In the genomic region with DNA sequence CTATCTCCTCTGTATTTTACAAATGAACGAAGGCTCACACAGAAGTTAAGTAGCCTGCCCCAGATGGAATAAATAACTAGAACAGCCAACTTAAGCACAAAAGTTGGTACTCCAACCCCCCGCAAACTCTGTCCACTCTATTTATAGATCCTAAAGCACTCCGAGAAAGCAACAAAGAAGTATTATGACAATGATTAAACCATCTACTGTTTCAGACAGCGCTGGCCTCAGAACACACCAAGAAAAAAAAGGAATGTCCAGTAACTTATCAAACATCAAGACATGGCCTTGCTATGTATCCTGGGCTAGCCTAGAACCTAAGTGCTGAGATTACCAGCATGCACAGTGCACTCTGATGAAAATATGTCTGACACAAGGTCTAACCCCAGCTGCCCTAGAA, we compare ENCODE assay signal across 9 mouse cellular contexts. TPM values are rescaled to one million over a fixed set of nuclear protein-coding genes. Genes with fewer than 3 reads are reported as not detected.
DNase-seq lines count a peak whose midpoint lies in the region; ATAC-seq and TF ChIP-seq lines count a peak whose summit lies in the region.
"Had no signal": no experiment of that assay in that cellular context is flagged by ENCODE, and none has a peak within 500 bp of the region (broad histone marks: within the 10 kb centered on the region; RNA-seq: fewer than 3 reads in every experiment).

No protein-coding gene starts in this region.

- 64% methylated on average over 4 of the region's 4 CpGs for WGBS in heart, embryonic 13.5 days
- 89% methylated on average over 4 of the region's 4 CpGs for WGBS in hindbrain, embryonic 11.5 days
- 74% methylated on average over 4 of the region's 4 CpGs for WGBS in liver, postnatal 0 days (ENCODE audit: insufficient replicate concordance)

- H3K4me1 ChIP-seq in heart, embryonic 13.5 days = peaks cover 26% of the 10 kb centered on the region
- H3K4me1 ChIP-seq in ES-E14 (ENCODE audit: control insufficient read depth in 2 of 2, insufficient read depth in 2 of 2, low read length in 2 of 2, poor library complexity in 1 of 2) = peaks cover 0 to 2% of the 10 kb centered on the region in 2 experiments; a peak in 1 of 4 replicates
- peaks cover 4% of the 10 kb centered on the region; the same call in 1 of the 2 replicates for H3K4me1 ChIP-seq in hindbrain, embryonic 11.5 days (replicated peaks; ENCODE audit: control insufficient read depth, insufficient read depth, low read length)
- H3K4me1 ChIP-seq in liver, postnatal 0 days (ENCODE audit: insufficient read depth) = peaks cover 15% of the 10 kb centered on the region

- no peak overlapping the region for H3K27ac ChIP-seq in heart, embryonic 13.5 days (replicated peaks)
- no peak overlapping the region for H3K27ac ChIP-seq in ES-E14 (ENCODE audit: insufficient read depth, low read depth, low read length, poor library complexity, severe bottlenecking)
- no peak overlapping the region for H3K27ac ChIP-seq in hindbrain, embryonic 11.5 days (ENCODE audit: low read depth, low read length)
- H3K27ac ChIP-seq in liver, postnatal 0 days (ENCODE audit: low read depth) = no peak overlapping the region

- H3K27me3 ChIP-seq in heart, embryonic 13.5 days (replicated peaks) = no peaks in the 10 kb centered on the region
- H3K27me3 ChIP-seq in hindbrain, embryonic 11.5 days (ENCODE audit: control insufficient read depth, insufficient read depth, low read length) = no peaks in the 10 kb centered on the region
- no peaks in the 10 kb centered on the region for H3K27me3 ChIP-seq in liver, postnatal 0 days (ENCODE audit: insufficient read depth, low read length)

- peak overlapping the region; percentile 84 for H3K4me2 ChIP-seq in heart, embryonic 13.5 days
- H3K4me2 ChIP-seq in hindbrain, embryonic 11.5 days (replicated peaks; ENCODE audit: low read depth, low read length) = peak overlapping the region; percentile 77
- H3K4me2 ChIP-seq in liver, postnatal 0 days (ENCODE audit: low read depth, low read length) = peak overlapping the region; percentile 93

- intact Hi-C loops in heart, postnatal 10 days (cut with DNase I) = loop anchor here (2.0 kb wide), 2 partner anchors 29 to 57 kb away; no protein-coding TSS in a partner anchor

- ATAC-seq in heart, embryonic 13.5 days (ENCODE audit: extremely low read depth, insufficient number of reproducible peaks, low FRiP score, low TSS enrichment) = no peak
- ATAC-seq in hindbrain, embryonic 11.5 days (ENCODE audit: low FRiP score) = no peak
- no peak for ATAC-seq in liver, postnatal 0 days
- no peak for ATAC-seq in CD4-positive, CD25-positive, alpha-beta regulatory T cell, adult 4 months

- H3K9ac ChIP-seq in heart, embryonic 13.5 days = peak overlapping the region; percentile 97
- peak overlapping the region; percentile 95; the same call in 1 of the 2 replicates for H3K9ac ChIP-seq in ES-E14 (ENCODE audit: insufficient read depth, low read depth, low read length, poor library complexity, severe bottlenecking)
- H3K9ac ChIP-seq in hindbrain, embryonic 11.5 days (ENCODE audit: low read depth, low read length) = no peak overlapping the region
- peak overlapping the region; percentile 91 for H3K9ac ChIP-seq in liver, postnatal 0 days (replicated peaks)

- peaks cover 29% of the 10 kb centered on the region for H3K36me3 ChIP-seq in heart, embryonic 13.5 days
- H3K36me3 ChIP-seq in ES-E14 (ENCODE audit: control insufficient read depth, insufficient read depth, low read length, poor library complexity, severe bottlenecking) = peaks cover 6% of the 10 kb centered on the region
- 0 out of 2 replicates have a peak, but pooled peaks cover 4% of the 10 kb centered on the region for H3K36me3 ChIP-seq in hindbrain, embryonic 11.5 days (ENCODE audit: control insufficient read depth, insufficient read depth, low read length)
- peaks cover 20% of the 10 kb centered on the region for H3K36me3 ChIP-seq in liver, postnatal 0 days (replicated peaks; ENCODE audit: insufficient read depth, low read length)

- no peaks in the 10 kb centered on the region for H3K9me3 ChIP-seq in heart, embryonic 13.5 days
- no peaks in the 10 kb centered on the region for H3K9me3 ChIP-seq in ES-E14 (ENCODE audit: control insufficient read depth, insufficient read depth, low read depth, low read length)
- no peaks in the 10 kb centered on the region for H3K9me3 ChIP-seq in hindbrain, embryonic 11.5 days (ENCODE audit: control insufficient read depth, low read length)
- no peaks in the 10 kb centered on the region for H3K9me3 ChIP-seq in liver, postnatal 0 days (ENCODE audit: low read length)

- in situ Hi-C loops in ES-E14 (cut with MboI; ENCODE audit: low sequenced_read_pairs in 2 of 2, unreplicated experiment in 2 of 2) = no loop called here

- H3K4me3 ChIP-seq in heart, embryonic 13.5 days = peak overlapping the region; percentile 77
- peak overlapping the region; percentile 82 to 94 for H3K4me3 ChIP-seq in ES-E14 (ENCODE audit: insufficient read depth in 1 of 2, low read depth in 1 of 2, low read length in 2 of 2, poor library complexity in 1 of 2, severe bottlenecking in 1 of 2)
- H3K4me3 ChIP-seq in hindbrain, embryonic 11.5 days (ENCODE audit: low read depth, low read length) = peak overlapping the region; percentile 97
- peak overlapping the region; percentile 72 for H3K4me3 ChIP-seq in liver, postnatal 0 days (ENCODE audit: low read depth, low read length)

- DNase-seq in heart, postnatal 10 days = no peak
- no peak for DNase-seq in ES-E14 (ENCODE audit: low read depth, low spot score)
- no peak for DNase-seq in hindbrain, embryonic 11.5 days (ENCODE audit: low spot score)
- DNase-seq in liver, postnatal 0 days = no peak
- DNase-seq in right cerebral cortex, adult 18-20 months = no peak
- no peak for DNase-seq in layer of hippocampus, adult 8-10 months (ENCODE audit: low spot score in 2 of 2)
- DNase-seq: cerebellum, postnatal 25 days had no signal

- TF ChIP-seq CTCF in liver, postnatal 0 days (IDR thresholded peaks at IDR 0.05; ENCODE audit: low read depth) = no peak

- TF ChIP-seq EP300 in liver, postnatal 0 days (IDR thresholded peaks at IDR 0.05; ENCODE audit: low read depth) = no peak

TF ChIP-seq in ES-E14, 5 proteins besides CTCF, POLR2A, EP300 and RAD21:
- TF ChIP-seq HCFC1 (IDR thresholded peaks at IDR 0.05; ENCODE audit: borderline replicate concordance, insufficient read depth, low read length) = no peak
- TF ChIP-seq ZC3H11A (IDR thresholded peaks at IDR 0.05; ENCODE audit: borderline replicate concordance, low read depth, low read length) = no peak
- TF ChIP-seq CHD2 (IDR thresholded peaks at IDR 0.05; ENCODE audit: low read depth, low read length) = no peak
- TF ChIP-seq MAFK (IDR thresholded peaks at IDR 0.05; ENCODE audit: insufficient read depth, low read depth, low read length) = no peak
- TF ChIP-seq ZNF384 (IDR thresholded peaks at IDR 0.05; ENCODE audit: low read depth, low read length) = no peak

RNA-seq across cellular contexts. Expression of a gene that starts 1.4 kb away (rescaled TPM):
- polyA plus RNA-seq in heart, embryonic 13.5 days (2015; fragmentation: Nextera tagmentation; extraction: Ambion mirVana) = 313 and 356 TPM in 2 replicates
- 100 to 1,000 TPM; 406 to 428 TPM for total RNA-seq in heart, postnatal 10 days (2021)
- 139 and 187 TPM in 2 replicates for total RNA-seq in ES-E14 (2012; rRNA removed)
- 169 and 175 TPM in 2 replicates for polyA plus RNA-seq in hindbrain, embryonic 11.5 days (2014; fragmentation: Nextera tagmentation; extraction: Ambion mirVana)
- 122 and 124 TPM in 2 replicates for polyA plus RNA-seq in liver, postnatal 0 days (2015; fragmentation: Nextera tagmentation; extraction: Ambion mirVana)
- total RNA-seq in layer of hippocampus, adult 8-10 months (2022) = 100 to 1,000 TPM; 164 to 196 (median 187) TPM
- 100 to 1,000 TPM; 197 to 215 TPM for polyA plus RNA-seq in CD4-positive, CD25-positive, alpha-beta regulatory T cell, adult 4 months (2017; shearing (Covaris generic))

RNA-seq across cellular contexts. Expression of a gene that starts 12.4 kb away (rescaled TPM):
- polyA plus RNA-seq in heart, embryonic 13.5 days (2015; fragmentation: Nextera tagmentation; extraction: Ambion mirVana) = 1.2 and 1.4 TPM in 2 replicates
- 1 to 10 TPM; 1.7 to 3.0 TPM for total RNA-seq in heart, postnatal 10 days (2021)
- 1.6 and 2.6 TPM in 2 replicates for total RNA-seq in ES-E14 (2012; rRNA removed)
- 0.32 and 0.45 TPM in 2 replicates for polyA plus RNA-seq in hindbrain, embryonic 11.5 days (2014; fragmentation: Nextera tagmentation; extraction: Ambion mirVana)
- polyA plus RNA-seq in liver, postnatal 0 days (2015; fragmentation: Nextera tagmentation; extraction: Ambion mirVana) = 0.13 and 0.14 TPM in 2 replicates
- under 1 TPM; 0.70 to 0.96 (median 0.75) TPM for total RNA-seq in layer of hippocampus, adult 8-10 months (2022)
- polyA plus RNA-seq in CD4-positive, CD25-positive, alpha-beta regulatory T cell, adult 4 months (2017; shearing (Covaris generic)) = under 1 TPM in 1 of 2 experiments, not detected in 1; 0.15 TPM

RNA-seq across cellular contexts. Expression of a gene that starts 28.3 kb away (rescaled TPM):
- polyA plus RNA-seq in heart, embryonic 13.5 days (2015; fragmentation: Nextera tagmentation; extraction: Ambion mirVana) = 52.8 and 57.5 TPM in 2 replicates
- total RNA-seq in heart, postnatal 10 days (2021) = 10 to 100 TPM; 20.4 to 21.5 TPM
- total RNA-seq in ES-E14 (2012; rRNA removed) = 19.1 and 21.8 TPM in 2 replicates
- 96.8 and 104 TPM in 2 replicates for polyA plus RNA-seq in hindbrain, embryonic 11.5 days (2014; fragmentation: Nextera tagmentation; extraction: Ambion mirVana)
- 20.0 TPM in 2 replicates for polyA plus RNA-seq in liver, postnatal 0 days (2015; fragmentation: Nextera tagmentation; extraction: Ambion mirVana)
- total RNA-seq in layer of hippocampus, adult 8-10 months (2022) = 10 to 100 TPM; 53.9 to 63.9 (median 59.3) TPM
- 10 to 100 TPM; 34.5 to 45.6 TPM for polyA plus RNA-seq in CD4-positive, CD25-positive, alpha-beta regulatory T cell, adult 4 months (2017; shearing (Covaris generic))

RNA-seq across cellular contexts. Expression of a gene that starts 53.8 kb away (rescaled TPM):
- polyA plus RNA-seq in heart, embryonic 13.5 days (2015; fragmentation: Nextera tagmentation; extraction: Ambion mirVana) = 0.86 and 0.93 TPM in 2 replicates
- total RNA-seq in heart, postnatal 10 days (2021) = under 1 TPM; 0.19 to 0.30 TPM
- total RNA-seq in ES-E14 (2012; rRNA removed) = 9.4 and 13.4 TPM in 2 replicates
- 0.73 and 2.0 TPM in 2 replicates for polyA plus RNA-seq in hindbrain, embryonic 11.5 days (2014; fragmentation: Nextera tagmentation; extraction: Ambion mirVana)
- polyA plus RNA-seq in liver, postnatal 0 days (2015; fragmentation: Nextera tagmentation; extraction: Ambion mirVana) = 0.59 and 0.67 TPM in 2 replicates
- total RNA-seq in layer of hippocampus, adult 8-10 months (2022) = not detected
- not detected for polyA plus RNA-seq in CD4-positive, CD25-positive, alpha-beta regulatory T cell, adult 4 months (2017; shearing (Covaris generic))
